Mouse (Mus musculus): Measurements from ENCODE around the gene 4930595D18Rik.

- TF ChIP-seq POLR2A (IDR thresholded peaks at IDR 0.05; ENCODE audit: borderline replicate concordance, control insufficient read depth, low read depth, low read length) (no peak), CTCF (IDR thresholded peaks at IDR 0.05; ENCODE audit: control insufficient read depth, insufficient read depth, low read length) (no peak)
These were observed 63.2 kb downstream of the 4930595D18Rik start for GRCm38 (mm10) chr12:111120976-111121645.

Data from bone marrow, adult 2 months (tissue).